Mouse (Mus musculus) midbrain, embryonic 15.5 days (tissue): Measurements from ENCODE around the gene Tuba1c. TPM values are rescaled to one million over a fixed set of nuclear protein-coding genes. Genes with fewer than 3 reads are reported as not detected.
A peak's percentile ranks its signal among the peaks of the same experiment; 100 is the strongest.
"Not testable (repeated sequence)": the region's sequence is repeated elsewhere in the genome, so short reads cannot be mapped to it uniquely, and the experiment has no call there.

ENCODE experiments used
- ATAC-seq: fragments of 200-750 bp; cut with Nextera tagmentation; replicated peaks from 2 replicates; pipeline ENCODE4 v1.8.0; 2017; ENCODE audit warnings: moderate TSS enrichment
- H3K27ac ChIP-seq: fragments of 300-500 bp; sonication (generic); 2 replicates; pipeline ENCODE4 v1.5.1; 2015; ENCODE audit warnings: mild to moderate bottlenecking, inconsistent platforms
- H3K27me3 ChIP-seq: fragments of 300-500 bp; sonication (generic); replicated peaks from 2 replicates; pipeline ENCODE4 v1.6.1; 2015; ENCODE audit warnings: inconsistent platforms
- H3K36me3 ChIP-seq: fragments of 300-500 bp; sonication (generic); replicated peaks from 2 replicates; pipeline ENCODE4 v1.6.1; 2015; ENCODE audit warnings: inconsistent platforms
- H3K4me1 ChIP-seq: fragments of 300-500 bp; sonication (generic); 2 replicates; pipeline ENCODE4 v1.6.1; 2015; ENCODE audit warnings: inconsistent platforms
- H3K4me2 ChIP-seq: fragments of 300-500 bp; sonication (generic); 2 replicates; pipeline ENCODE4 v1.6.1; 2015; ENCODE audit warnings: inconsistent platforms, mild to moderate bottlenecking, moderate library complexity
- H3K4me3 ChIP-seq: fragments of 300-500 bp; sonication (generic); 2 replicates; pipeline ENCODE4 v1.5.1; 2015; ENCODE audit warnings: mild to moderate bottlenecking, inconsistent platforms
- H3K9ac ChIP-seq: fragments of 300-500 bp; sonication (generic); 2 replicates; pipeline ENCODE4 v1.6.1; 2015; ENCODE audit warnings: mild to moderate bottlenecking, inconsistent platforms
- H3K9me3 ChIP-seq: fragments of 300-500 bp; sonication (generic); 2 replicates; pipeline ENCODE4 v1.6.1; 2016; ENCODE audit warnings: inconsistent platforms
- WGBS: fragments of 180-500 bp; shearing (Covaris S2); methylation state at CpG from one replicate; pipeline ENCODE4 v1.1.7; 2015; ENCODE audit warnings: mixed read lengths; 5-methylcytosine and 5-hydroxymethylcytosine counted together
- polyA plus RNA-seq: library from polyadenylated mRNA; unstranded; fragments of >200 nt; fragmentation: Nextera tagmentation; extraction: Ambion mirVana; gene quantifications from 2 replicates; pipeline ENCODE4 v1.2.1, GENCODE M21; 2015

Tuba1c gene
- polyA plus RNA-seq, 1 experiment from 2014 or later = 16.4 TPM

GRCm38 (mm10) chr15:99055040-99055439 is 25.3 kb downstream of the Tuba1c start, which contains the start of gene Prph:
Gene Prph (plus strand): TSS chr15:99055174.
- Histone ChIP-seq H3K4me1 (peaks cover 29% of the 10 kb centered on the region), H3K36me3 (no peaks in the 10 kb centered on the region), H3K4me2 (peak within 1 kb of the TSS; percentile 60), H3K4me3 (peak within 1 kb of the TSS; percentile 31), H3K9me3 (no peaks in the 10 kb centered on the region), H3K9ac (0 out of 2 replicates have a peak within 1 kb of the TSS, but pooled peaks have one; percentile 7), H3K27me3 (peaks cover 70% of the 10 kb centered on the region), H3K27ac (no peak within 1 kb of the TSS)
- no peak for ATAC-seq
- WGBS = 4% methylated on average over 30 of the region's 30 CpGs

DNA sequence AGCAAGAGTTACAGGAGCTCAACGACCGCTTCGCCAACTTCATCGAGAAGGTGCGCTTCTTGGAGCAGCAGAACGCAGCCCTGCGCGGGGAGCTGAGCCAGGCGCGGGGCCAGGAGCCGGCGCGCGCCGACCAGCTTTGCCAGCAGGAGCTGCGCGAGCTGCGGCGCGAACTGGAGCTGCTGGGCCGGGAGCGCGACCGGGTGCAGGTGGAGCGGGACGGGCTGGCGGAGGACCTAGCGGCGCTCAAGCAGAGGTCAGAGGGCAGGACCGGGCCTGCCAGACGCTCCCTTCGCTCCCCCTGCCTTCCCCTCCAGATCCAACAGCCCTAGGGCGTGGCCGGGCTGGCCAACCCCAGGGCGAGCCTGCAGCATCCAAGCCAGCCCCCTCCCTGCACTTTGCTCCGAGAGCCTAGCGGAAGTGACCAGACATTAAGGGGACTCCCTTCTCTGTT is 25.8 kb downstream of the Tuba1c start:
- Histone ChIP-seq H3K4me2 (peak overlapping the region; percentile 60), H3K27ac (no peak overlapping the region), H3K27me3 (peaks cover 70% of the 10 kb centered on the region), H3K4me3 (peak overlapping the region; percentile 31), H3K4me1 (peaks cover 29% of the 10 kb centered on the region), H3K36me3 (no peaks in the 10 kb centered on the region), H3K9ac (0 out of 2 replicates have a peak overlapping the region, but pooled peaks have one; percentile 7), H3K9me3 (no peaks in the 10 kb centered on the region)
- ATAC-seq = no peak
- WGBS = under 1% methylated on average over 37 of the region's 37 CpGs

DNA sequence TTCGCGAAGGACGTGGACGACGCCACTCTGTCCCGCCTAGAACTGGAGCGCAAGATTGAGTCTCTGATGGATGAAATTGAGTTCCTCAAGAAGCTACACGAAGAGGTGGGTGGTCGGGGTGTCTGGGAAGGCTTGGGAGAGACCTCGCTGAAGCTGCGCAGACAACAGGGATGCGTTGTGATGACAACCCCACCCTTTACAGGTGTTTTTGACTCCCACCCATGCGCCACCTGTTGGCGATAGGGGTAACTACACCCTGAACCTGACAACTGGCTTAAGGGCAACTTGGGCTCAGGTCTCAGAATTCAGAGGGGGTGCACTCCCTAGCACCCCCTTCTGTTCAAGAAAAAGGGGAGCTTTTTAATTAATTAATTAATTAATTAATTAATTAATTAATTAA is 26.6 kb downstream of the Tuba1c start:
- Histone ChIP-seq H3K4me1 (peaks cover 29% of the 10 kb centered on the region), H3K4me3 (no peak overlapping the region), H3K27me3 (peaks cover 73% of the 10 kb centered on the region), H3K9ac (no peak overlapping the region), H3K9me3 (no peaks in the 10 kb centered on the region), H3K36me3 (no peaks in the 10 kb centered on the region), H3K27ac (no peak overlapping the region), H3K4me2 (peak overlapping the region; percentile 60)
- 9% methylated on average over 14 of the region's 14 CpGs for WGBS
- ATAC-seq = no peak

GRCm38 (mm10) chr15:99065557-99066165 is 36.0 kb downstream of the Tuba1c start:
- WGBS = 84% methylated on average over 12 of the region's 12 CpGs
- Histone ChIP-seq H3K36me3 (no peaks in the 10 kb centered on the region), H3K27me3 (0 out of 2 replicates have a peak, but pooled peaks cover 5% of the 10 kb centered on the region), H3K4me1 (no peaks in the 10 kb centered on the region), H3K9me3 (no peaks in the 10 kb centered on the region), H3K4me3 (no peak overlapping the region), H3K27ac (no peak overlapping the region), H3K9ac (no peak overlapping the region), H3K4me2 (no peak overlapping the region)
- no peak for ATAC-seq

DNA sequence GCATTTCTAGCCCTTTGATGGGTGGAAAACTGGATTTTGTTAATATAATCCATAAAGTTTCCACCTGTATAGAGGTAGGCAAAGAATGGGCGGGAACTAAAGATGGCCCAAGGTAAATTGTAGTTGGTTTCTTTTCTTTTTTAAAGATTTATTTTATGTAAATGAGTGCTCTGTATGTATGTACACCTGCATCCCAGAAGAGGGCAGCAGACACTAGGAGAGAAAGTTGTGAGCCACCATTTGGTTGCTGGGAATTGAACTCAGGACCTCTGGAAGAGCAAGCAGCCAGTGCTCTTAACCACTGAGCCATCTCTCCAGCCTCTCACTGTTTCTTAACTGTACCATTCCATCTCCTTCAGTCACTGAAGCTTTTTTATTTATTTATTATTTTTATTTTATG is 42.3 kb downstream of the Tuba1c start:
- no peak overlapping the region for H3K4me3 ChIP-seq
- no peaks in the 10 kb centered on the region for H3K27me3 ChIP-seq
- no peaks in the 10 kb centered on the region for H3K36me3 ChIP-seq
- no peak overlapping the region for H3K27ac ChIP-seq
- H3K9ac ChIP-seq = no peak overlapping the region
- no peaks in the 10 kb centered on the region for H3K9me3 ChIP-seq
- peaks cover 16% of the 10 kb centered on the region for H3K4me1 ChIP-seq
- 81% methylated on average over 1 of the region's 1 CpGs for WGBS
- ATAC-seq = no peak
- H3K4me2 ChIP-seq = no peak overlapping the region

- H3K36me3 ChIP-seq = no peaks in the 10 kb centered on the region
- no peaks in the 10 kb centered on the region for H3K27me3 ChIP-seq
- H3K9me3 ChIP-seq = no peaks in the 10 kb centered on the region
- H3K4me1 ChIP-seq = peaks cover 16% of the 10 kb centered on the region
- H3K4me2 ChIP-seq = peak within 1 kb of the TSS; percentile 95
- peak within 1 kb of the TSS; percentile 81 for H3K9ac ChIP-seq
- peak within 1 kb of the TSS; percentile 50 for H3K4me3 ChIP-seq
- H3K27ac ChIP-seq = peak within 1 kb of the TSS; percentile 98
- 25% methylated on average over 9 of the region's 9 CpGs for WGBS
- ATAC-seq = peak; percentile 51
Observed at GRCm38 (mm10) chr15:99074019-99074599, 44.4 kb downstream of the Tuba1c start, which contains the start of gene Troap. Gene Troap (plus strand): TSS chr15:99074575.

DNA sequence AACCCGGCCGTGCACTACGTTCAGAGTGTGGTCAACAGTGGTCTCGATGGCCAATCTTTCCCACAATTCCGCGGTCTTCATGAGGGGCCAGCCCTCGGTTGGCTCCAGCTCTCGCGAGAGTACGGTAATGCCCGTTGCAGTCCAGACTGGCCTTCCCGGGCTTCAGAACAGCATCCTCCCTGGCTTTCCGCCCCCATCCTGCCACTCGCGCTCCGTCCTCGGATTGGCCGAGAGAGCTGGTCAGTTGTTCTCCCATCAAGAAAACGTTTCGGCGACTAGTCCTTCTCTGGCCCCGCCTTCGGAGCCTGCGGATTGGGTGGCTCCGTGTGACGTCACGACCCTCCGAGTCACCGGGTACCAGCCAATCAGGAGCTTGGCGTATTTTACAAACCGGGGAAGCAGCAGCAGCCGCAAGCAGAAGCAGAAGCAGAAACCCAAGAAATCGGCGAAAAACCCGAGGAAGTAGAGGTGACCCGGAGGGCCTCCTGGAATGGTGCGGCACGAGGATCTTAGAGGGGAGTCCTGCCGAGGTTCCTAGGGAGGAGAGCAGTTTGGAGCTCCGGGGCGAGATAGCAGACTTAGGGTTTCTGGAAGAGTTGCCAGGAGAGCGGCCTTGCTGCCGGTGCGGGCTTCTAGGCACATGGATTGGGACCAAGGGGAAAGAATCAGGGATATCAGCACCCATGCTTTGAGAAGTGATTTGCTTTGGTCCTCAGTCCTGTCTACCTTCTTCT is 45.1 kb downstream of the Tuba1c start:
- Histone ChIP-seq H3K27me3 (no peaks in the 10 kb centered on the region), H3K4me3 (peak overlapping the region; percentile 50), H3K9ac (peak overlapping the region; percentile 81), H3K9me3 (no peaks in the 10 kb centered on the region), H3K36me3 (no peaks in the 10 kb centered on the region), H3K4me2 (peak overlapping the region; percentile 95), H3K27ac (peak overlapping the region; percentile 98), H3K4me1 (peaks cover 16% of the 10 kb centered on the region)
- under 1% methylated on average over 44 of the region's 44 CpGs for WGBS
- peak; percentile 99 for ATAC-seq

GRCm38 (mm10) chr15:99076011-99076410 is 46.3 kb downstream of the Tuba1c start:
- not testable (repeated sequence) for H3K9me3 ChIP-seq, H3K9ac ChIP-seq, ATAC-seq, H3K4me3 ChIP-seq, H3K27me3 ChIP-seq, H3K27ac ChIP-seq, H3K36me3 ChIP-seq
- Histone ChIP-seq H3K4me1 (peaks cover 16% of the 10 kb centered on the region), H3K4me2 (peak overlapping the region; percentile 95; the same call in 1 of the 2 replicates)
- 98% methylated on average over 3 of the region's 3 CpGs for WGBS

- 88% methylated on average over 15 of the region's 15 CpGs for WGBS
Observed at GRCm38 (mm10) chr15:99078181-99078910, 48.7 kb downstream of the Tuba1c start.

DNA sequence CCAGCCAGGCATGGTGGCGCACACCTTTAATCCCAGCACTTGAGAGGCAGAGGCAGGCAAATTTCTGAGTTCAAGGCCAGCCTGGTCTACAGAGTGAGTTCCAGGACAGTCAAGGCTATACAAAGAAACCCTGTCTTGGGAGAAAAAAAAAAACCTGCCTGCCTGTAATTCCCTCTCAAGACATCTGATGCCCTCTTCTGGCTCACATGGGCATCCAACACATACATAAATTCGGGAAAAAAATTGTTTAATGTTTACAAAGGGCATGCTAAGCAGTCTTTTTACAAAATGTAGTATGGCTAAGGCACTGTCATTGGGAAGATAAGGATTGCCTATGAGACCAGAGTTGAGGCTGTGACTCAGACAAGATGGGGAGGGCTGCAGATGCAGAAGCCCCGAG is 50.1 kb downstream of the Tuba1c start:
- Histone ChIP-seq H3K4me3 (no peak overlapping the region), H3K9me3 (no peaks in the 10 kb centered on the region), H3K4me1 (peaks cover 13% of the 10 kb centered on the region), H3K27ac (no peak overlapping the region), H3K36me3 (no peaks in the 10 kb centered on the region), H3K27me3 (peaks cover 11% of the 10 kb centered on the region), H3K9ac (no peak overlapping the region), H3K4me2 (no peak overlapping the region)
- WGBS = 91% methylated on average over 3 of the region's 3 CpGs
- ATAC-seq = no peak

More at GRCm38 (mm10) chr15:99078181-99078910, 48.7 kb downstream of the Tuba1c start:
- Histone ChIP-seq H3K9ac (no peak overlapping the region), H3K4me2 (no peak overlapping the region), H3K4me3 (no peak overlapping the region), H3K27ac (no peak overlapping the region), H3K9me3 (no peaks in the 10 kb centered on the region), H3K4me1 (peaks cover 16% of the 10 kb centered on the region), H3K27me3 (no peaks in the 10 kb centered on the region), H3K36me3 (no peaks in the 10 kb centered on the region)
- no peak for ATAC-seq

DNA sequence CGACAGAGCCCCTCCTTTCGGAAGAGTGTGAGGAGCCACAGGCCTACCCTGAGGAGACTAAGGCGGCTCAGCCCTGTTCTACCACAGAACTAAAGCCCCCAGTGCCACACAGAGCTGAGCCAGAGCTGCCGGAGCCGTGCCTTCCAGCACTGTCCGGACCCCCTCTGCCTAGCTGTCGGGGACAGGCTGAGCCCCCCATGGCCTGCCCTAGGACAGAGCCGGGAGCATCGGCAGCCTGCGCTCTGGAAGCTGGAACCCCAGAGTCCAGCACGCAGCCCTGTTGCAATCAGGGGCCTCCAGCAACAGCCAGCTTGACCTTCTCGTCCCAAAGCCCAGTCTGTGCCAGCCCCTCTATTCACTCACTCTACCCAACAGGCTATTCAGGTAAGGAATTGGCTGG is 52.6 kb downstream of the Tuba1c start:
- no peak for ATAC-seq
- H3K4me2 ChIP-seq = no peak overlapping the region
- 94% methylated on average over 12 of the region's 12 CpGs for WGBS

GRCm38 (mm10) chr15:99082840-99083239 is 53.1 kb downstream of the Tuba1c start:
- Histone ChIP-seq H3K4me3 (no peak overlapping the region), H3K4me1 (peaks cover 5% of the 10 kb centered on the region; the same call in 1 of the 2 replicates), H3K4me2 (no peak overlapping the region), H3K27me3 (peaks cover 36% of the 10 kb centered on the region), H3K9me3 (no peaks in the 10 kb centered on the region), H3K36me3 (no peaks in the 10 kb centered on the region), H3K9ac (no peak overlapping the region), H3K27ac (no peak overlapping the region)
- whole genome bisulfite sequencing = 92% methylated on average over 16 of the region's 16 CpGs
- ATAC-seq = no peak

More for the DNA sequence above, 52.6 kb downstream of the Tuba1c start:
- no peaks in the 10 kb centered on the region for H3K9me3 ChIP-seq
- H3K4me3 ChIP-seq = no peak overlapping the region
- no peak overlapping the region for H3K9ac ChIP-seq
- no peaks in the 10 kb centered on the region for H3K36me3 ChIP-seq
- no peak overlapping the region for H3K27ac ChIP-seq
- peaks cover 31% of the 10 kb centered on the region for H3K27me3 ChIP-seq
- 0 out of 2 replicates have a peak, but pooled peaks cover 2% of the 10 kb centered on the region for H3K4me1 ChIP-seq
